Mouse (Mus musculus) thymus, adult 2 months (tissue): Measurements from ENCODE around the gene Srgap2.

Experiments used
- CTCF ChIP-seq: fragments of 200-500 bp; IDR thresholded peaks from 2 replicates; pipeline ENCODE4 v1.5.1; 2012; ENCODE audit warnings: mild to moderate bottlenecking, control low read depth, low read length, moderate library complexity, borderline replicate concordance; ENCODE audit not compliant: control insufficient read depth, poor library complexity, insufficient read depth; ENCODE audit errors: extremely low read depth
- POLR2A ChIP-seq: fragments of 200-500 bp; IDR thresholded peaks from 2 replicates; pipeline ENCODE4 v1.6.1; 2012; ENCODE audit warnings: mild to moderate bottlenecking, low read length, control low read depth, moderate library complexity; ENCODE audit not compliant: control insufficient read depth, poor library complexity, insufficient read depth; ENCODE audit errors: extremely low read depth

DNA sequence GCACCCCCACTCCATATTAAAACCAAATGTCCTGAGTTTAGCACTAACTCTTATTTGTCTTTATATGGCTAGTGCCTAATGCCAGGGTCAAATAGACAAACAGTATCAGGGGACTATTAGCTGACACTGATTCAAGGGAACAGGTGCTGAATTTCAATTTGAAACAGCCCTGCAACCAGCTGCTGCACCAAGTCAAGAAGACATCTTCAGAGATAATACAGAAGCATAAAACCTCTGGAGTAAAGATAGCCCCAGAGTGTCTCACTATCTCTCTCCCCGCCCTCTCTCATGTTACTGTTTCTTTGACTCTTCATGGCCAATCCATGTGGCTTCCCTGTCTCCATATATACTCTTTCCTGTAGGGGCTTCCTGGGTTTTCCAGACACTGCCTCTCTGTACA lies 167.5 kb downstream of the Srgap2 start:
- TF ChIP-seq CTCF (no peak), POLR2A (no peak)
